Mouse (Mus musculus) left cerebral cortex, postnatal 25 days (tissue): ENCODE measurements around the gene Nfix. TPM values are rescaled to one million over a fixed set of nuclear protein-coding genes. Genes with fewer than 3 reads are reported as not detected.
A peak's percentile ranks its signal among the peaks of the same experiment; 100 is the strongest.

Source experiments
- DNase-seq, 2 experiments: peaks; one replicate each; pipeline ENCODE4 v3.0.0; 2022; ENCODE audit warnings: low spot score in 2 of 2, mixed read lengths in 1 of 2
- intact Hi-C: fragments of 180-260 bp; cut with DNase I; formaldehyde crosslinking; loops from one replicate; pipeline ENCODE4 v1.15.1; 2025
- total RNA-seq, 2 experiments: library from RNA; stranded (reverse); gene quantifications; 2 replicates each; pipeline ENCODE4 v1.2.3; 2021

Nfix gene
- total RNA-seq, 2 experiments from 2014 or later, result 273 to 322 TPM

- intact Hi-C loops, result no loop called here
- DNase-seq, result no peak
These were observed 50.6 kb downstream of the Nfix start for GRCm38 (mm10) chr8:84749519-84749918.

GRCm38 (mm10) chr8:84745032-84745925 is 54.9 kb downstream of the Nfix start:
- no peak for DNase-seq
- intact Hi-C loops, result no loop called here

- intact Hi-C loops, result no loop called here
- peak in 1 of 2 experiments; percentile 72 for DNase-seq
These were observed 56.4 kb downstream of the Nfix start for GRCm38 (mm10) chr8:84743517-84744420.

- no peak for DNase-seq
These were observed 57.1 kb downstream of the Nfix start for GRCm38 (mm10) chr8:84743054-84743415.

GRCm38 (mm10) chr8:84742171-84743053 is 57.7 kb downstream of the Nfix start:
- intact Hi-C loops, result no loop called here
- no peak for DNase-seq

More at GRCm38 (mm10) chr8:84743054-84743415, 57.1 kb downstream of the Nfix start:
- intact Hi-C loops, result no loop called here

- DNase-seq, result no peak
- intact Hi-C loops, result no loop called here
These were observed 59.0 kb downstream of the Nfix start for GRCm38 (mm10) chr8:84740895-84741843.

- no peak for DNase-seq
- intact Hi-C loops, result no loop called here
These were observed 60.8 kb downstream of the Nfix start for GRCm38 (mm10) chr8:84739401-84739742.

- intact Hi-C loops, result no loop called here
- DNase-seq, result peak in 1 of 2 experiments; percentile 59
These were observed 61.3 kb downstream of the Nfix start for GRCm38 (mm10) chr8:84738715-84739400.

- DNase-seq, result no peak
- intact Hi-C loops, result no loop called here
These were observed 61.9 kb downstream of the Nfix start for GRCm38 (mm10) chr8:84738266-84738665.

- intact Hi-C loops, result loop anchor here (1.0 kb wide), 1 partner anchor 74 kb away; no protein-coding TSS in a partner anchor
These were observed 62.5 kb downstream of the Nfix start for GRCm38 (mm10) chr8:84737608-84738007.

GRCm38 (mm10) chr8:84736521-84736920 is 63.6 kb downstream of the Nfix start:
- intact Hi-C loops, result no loop called here
- DNase-seq, result no peak

More at GRCm38 (mm10) chr8:84737608-84738007, 62.5 kb downstream of the Nfix start:
- peak; percentile 73 to 77 for DNase-seq

GRCm38 (mm10) chr8:84735597-84735996 is 64.5 kb downstream of the Nfix start:
- DNase-seq, result no peak
- intact Hi-C loops, result no loop called here

GRCm38 (mm10) chr8:84734680-84735079 is 65.5 kb downstream of the Nfix start:
- intact Hi-C loops, result no loop called here
- no peak for DNase-seq

- intact Hi-C loops, result no loop called here
- DNase-seq, result no peak
These were observed 66.2 kb downstream of the Nfix start for GRCm38 (mm10) chr8:84733959-84734358.

GRCm38 (mm10) chr8:84732996-84733395 is 67.1 kb downstream of the Nfix start:
- intact Hi-C loops, result no loop called here

GRCm38 (mm10) chr8:84732545-84732944 is 67.6 kb downstream of the Nfix start:
- intact Hi-C loops, result no loop called here
- DNase-seq, result peak in 1 of 2 experiments; percentile 80

More at GRCm38 (mm10) chr8:84732996-84733395, 67.1 kb downstream of the Nfix start:
- DNase-seq, result no peak

GRCm38 (mm10) chr8:84731371-84732177 is 68.6 kb downstream of the Nfix start:
- intact Hi-C loops, result no loop called here
- DNase-seq, result no peak
